Mouse (Mus musculus): Measurements from ENCODE around the gene Lsm4. TPM values are rescaled to one million over a fixed set of nuclear protein-coding genes. Genes with fewer than 3 reads are reported as not detected.

Gene Lsm4
- total and polyA plus RNA-seq, 3 experiments, result 152 to 2,024 (median 514) TPM

DNA sequence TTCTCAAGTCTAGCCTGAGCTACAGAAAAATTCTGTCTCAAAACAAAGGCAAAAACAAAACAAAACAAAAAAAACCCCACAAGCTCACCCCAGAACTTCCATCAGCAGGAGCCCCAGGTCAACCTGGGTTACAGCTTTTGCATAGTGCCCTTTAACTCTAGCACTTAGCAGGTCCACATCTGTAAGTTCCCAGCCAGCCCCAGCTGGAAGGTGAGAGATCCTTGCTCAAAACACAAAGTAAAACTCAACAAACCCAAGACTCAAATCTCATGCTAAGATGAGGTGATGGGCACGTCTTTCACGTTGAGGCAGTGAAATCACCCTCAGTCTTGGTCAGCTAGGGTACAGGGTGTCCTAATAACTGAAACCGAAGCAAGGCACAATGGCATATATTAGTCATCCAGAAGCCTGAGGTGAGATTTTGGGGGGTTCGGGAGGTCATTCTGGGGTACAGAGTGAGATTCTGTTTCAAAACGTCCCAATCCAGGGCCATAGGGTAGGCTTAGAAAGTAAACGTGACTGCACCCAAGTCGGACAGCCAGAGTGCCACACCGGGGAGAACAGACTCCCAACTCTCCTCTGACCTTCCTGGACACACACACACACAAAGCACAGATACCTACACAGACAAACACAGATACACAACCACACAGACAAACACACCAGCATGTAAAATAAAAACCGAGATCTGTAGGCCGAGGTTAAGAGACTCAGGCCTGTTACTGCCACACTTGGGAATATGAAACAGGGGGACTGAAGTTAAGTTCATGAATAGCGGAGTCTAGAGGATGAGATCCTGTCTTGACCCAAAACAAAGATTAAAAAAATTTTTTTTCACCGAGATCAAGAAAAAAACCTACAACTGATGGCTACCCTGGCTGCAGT, 24.6 kb downstream of the Lsm4 start:
- no peak for TF ChIP-seq CHD1 (IDR thresholded peaks at IDR 0.05; ENCODE audit: low read depth, low read length)
- TF ChIP-seq GATA1 (IDR thresholded peaks at IDR 0.05; ENCODE audit: low read depth, low read length), result no peak
- no peak for TF ChIP-seq NRF1 (IDR thresholded peaks at IDR 0.05; ENCODE audit: insufficient read depth, low read depth, low read length, poor library complexity, severe bottlenecking)

DNA sequence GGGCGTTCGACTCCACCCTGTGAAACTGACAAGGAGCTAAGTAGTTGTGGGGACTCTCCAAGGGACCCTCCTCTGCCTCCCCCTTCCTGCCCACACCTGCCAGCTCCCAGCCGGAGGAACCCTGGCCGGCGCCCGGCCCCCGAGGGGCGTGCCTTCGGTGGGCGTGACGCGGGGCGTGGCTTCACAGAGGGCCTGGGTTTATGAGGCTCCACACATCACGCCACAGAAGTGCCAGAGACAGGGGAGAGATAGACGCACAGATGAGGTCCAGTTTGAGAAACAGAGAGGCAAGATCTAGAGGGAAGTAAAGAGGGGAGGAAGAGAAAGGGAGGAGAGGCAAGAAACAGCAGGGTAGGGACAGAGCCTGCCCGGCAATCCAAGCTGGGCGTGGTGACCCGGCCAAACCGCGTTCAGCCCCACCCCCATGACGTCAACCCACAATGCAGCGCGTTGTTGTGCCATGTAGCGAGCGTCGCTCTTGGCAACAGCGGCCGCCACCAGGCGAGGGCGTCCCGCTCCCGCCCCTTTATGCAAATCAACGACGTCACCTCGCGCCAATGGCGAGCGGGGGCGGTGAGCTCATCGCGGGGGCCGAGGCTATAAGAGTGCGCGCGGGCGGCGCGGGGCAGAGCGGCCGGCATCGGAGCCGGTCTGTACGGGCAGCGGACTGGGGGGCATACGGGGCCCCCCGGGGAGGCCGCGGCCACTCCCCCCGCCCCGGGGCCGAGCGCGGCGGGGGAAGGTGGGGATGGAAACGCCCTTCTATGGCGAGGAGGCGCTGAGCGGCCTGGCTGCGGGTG, 25.5 kb downstream of the Lsm4 start, which contains the start of gene Jund:
Jund (plus strand) TSS at position 640 of the 800 bp plus-strand sequence.
- Histone ChIP-seq H3K4me1 (ENCODE audit: control insufficient read depth in 1 of 2, insufficient read depth in 2 of 2, low read length in 2 of 2) (peaks cover 10 to 26% of the 10 kb centered on the region in 2 experiments), H3K9ac (ENCODE audit: control insufficient read depth, low read depth, low read length, poor library complexity, severe bottlenecking) (peak within 1 kb of the TSS; percentile 78), H3K4me3 (ENCODE audit: control insufficient read depth in 1 of 2, insufficient read depth in 1 of 2, low read depth in 2 of 2, low read length in 2 of 2) (peak within 1 kb of the TSS; percentile 61 to 91), H3K27ac (ENCODE audit: control insufficient read depth, low read depth, low read length) (peak within 1 kb of the TSS; percentile 67), H3K9me3 (replicated peaks; ENCODE audit: insufficient read depth, low read length) (no peaks in the 10 kb centered on the region), H3K79me2 (ENCODE audit: control insufficient read depth, insufficient read depth, low read length, poor library complexity) (peaks cover 11% of the 10 kb centered on the region; the same call in 1 of the 2 replicates), H3K36me3 (ENCODE audit: control insufficient read depth in 1 of 2, insufficient read depth in 2 of 2, low read length in 2 of 2) (peaks cover 0 to 4% of the 10 kb centered on the region in 2 experiments; a peak in 2 of 4 replicates), H3K27me3 (ENCODE audit: control insufficient read depth in 1 of 2, insufficient read depth in 2 of 2, low read length in 2 of 2) (no peaks in the 10 kb centered on the region)
- peak; percentile 98 for DNase-seq (ENCODE audit: low read depth, low spot score)
- TF ChIP-seq SMC3 (IDR thresholded peaks at IDR 0.05; ENCODE audit: low read depth, low read length) (no peak), CHD1 (IDR thresholded peaks at IDR 0.05; ENCODE audit: low read depth, low read length) (no peak), MXI1 (IDR thresholded peaks at IDR 0.05; ENCODE audit: low read depth, low read length) (peak; percentile 84), USF1 (IDR thresholded peaks at IDR 0.05; ENCODE audit: low read depth, low read length) (no peak; the same call in 1 of the 2 replicates), HCFC1 (IDR thresholded peaks at IDR 0.05; ENCODE audit: low read depth, low read length) (peak; percentile 81), MYB (IDR thresholded peaks at IDR 0.05; ENCODE audit: low read depth, low read length) (no peak), RAD21 (IDR thresholded peaks at IDR 0.05; ENCODE audit: low read depth, low read length) (no peak), POLR2AphosphoS2 (IDR thresholded peaks at IDR 0.05; ENCODE audit: low read length) (peak; percentile 96), RCOR1 (IDR thresholded peaks at IDR 0.05; ENCODE audit: low read depth, low read length) (no peak), SIN3A (IDR thresholded peaks at IDR 0.05; ENCODE audit: low read length) (peak; percentile 98), GABPA (IDR thresholded peaks at IDR 0.05; ENCODE audit: low read depth, low read length) (peak; percentile 49; the same call in 1 of the 2 replicates), MEF2A (IDR thresholded peaks at IDR 0.05; ENCODE audit: extremely low read depth, insufficient replicate concordance, low read depth, low read length, poor library complexity, severe bottlenecking) (peak; percentile 39; the same call in 1 of the 2 replicates), UBTF (IDR thresholded peaks at IDR 0.05; ENCODE audit: borderline replicate concordance, insufficient read depth, low read depth, low read length) (no peak), ZMIZ1 (IDR thresholded peaks at IDR 0.05; ENCODE audit: low read depth, low read length) (peak; percentile 99), TBP (IDR thresholded peaks at IDR 0.05; ENCODE audit: low read depth, low read length) (peak; percentile 96), MAFK (IDR thresholded peaks at IDR 0.05; ENCODE audit: borderline replicate concordance, low read depth, low read length) (no peak), E2F4 (IDR thresholded peaks at IDR 0.05; ENCODE audit: borderline replicate concordance, low read depth, low read length) (0 out of 2 replicates have a peak, but pooled peaks have one; percentile 29), MAX (IDR thresholded peaks at IDR 0.05; ENCODE audit: low read length) (peak; percentile 81), MYC (IDR thresholded peaks at IDR 0.05; ENCODE audit: low read depth, low read length) (0 out of 2 replicates have a peak, but pooled peaks have one; percentile 46), ZC3H11A (IDR thresholded peaks at IDR 0.05; ENCODE audit: low read depth, low read length) (no peak), EP300 (IDR thresholded peaks at IDR 0.05; ENCODE audit: low read depth in 1 of 2, low read length in 2 of 2) (peak in 1 of 2 experiments; percentile 9; a peak in 1 of 4 replicates), NELFE (IDR thresholded peaks at IDR 0.05; ENCODE audit: low read depth, low read length) (peak; percentile 98), MAZ (IDR thresholded peaks at IDR 0.05; ENCODE audit: low read depth, low read length) (peak; percentile 82), USF2 (IDR thresholded peaks at IDR 0.05; ENCODE audit: borderline replicate concordance in 1 of 2, insufficient read depth in 1 of 2, low read depth in 1 of 2, low read length in 2 of 2) (no peak), GATA1 (IDR thresholded peaks at IDR 0.05; ENCODE audit: low read depth, low read length) (no peak)

More for the DNA sequence above, 24.6 kb downstream of the Lsm4 start:
- peaks cover 10 to 29% of the 10 kb centered on the region in 2 experiments for H3K4me1 ChIP-seq (ENCODE audit: control insufficient read depth in 1 of 2, insufficient read depth in 2 of 2, low read length in 2 of 2)
- DNase-seq (ENCODE audit: low read depth, low spot score), result no peak
- no peaks in the 10 kb centered on the region for H3K9me3 ChIP-seq (replicated peaks; ENCODE audit: insufficient read depth, low read length)
- H3K4me3 ChIP-seq (ENCODE audit: control insufficient read depth in 1 of 2, insufficient read depth in 1 of 2, low read depth in 2 of 2, low read length in 2 of 2), result peak overlapping the region; percentile 60 to 91
- H3K27ac ChIP-seq (ENCODE audit: control insufficient read depth, low read depth, low read length), result peak overlapping the region; percentile 36
- H3K9ac ChIP-seq (ENCODE audit: control insufficient read depth, low read depth, low read length, poor library complexity, severe bottlenecking), result peak overlapping the region; percentile 53
- no peaks in the 10 kb centered on the region for H3K27me3 ChIP-seq (ENCODE audit: control insufficient read depth in 1 of 2, insufficient read depth in 2 of 2, low read length in 2 of 2)
- H3K36me3 ChIP-seq (ENCODE audit: control insufficient read depth in 1 of 2, insufficient read depth in 2 of 2, low read length in 2 of 2), result peaks cover 0 to 4% of the 10 kb centered on the region in 2 experiments; a peak in 2 of 4 replicates
- peaks cover 11% of the 10 kb centered on the region; the same call in 1 of the 2 replicates for H3K79me2 ChIP-seq (ENCODE audit: control insufficient read depth, insufficient read depth, low read length, poor library complexity)

Measured in MEL (cell line).